Mouse (Mus musculus) naive thymus-derived CD4-positive, alpha-beta T cell, adult 5 months (primary cell): ENCODE results near the gene Cdca5. TPM values are rescaled to one million over a fixed set of nuclear protein-coding genes. Genes with fewer than 3 reads are reported as not detected.

Experiments
- polyA plus RNA-seq: library from polyadenylated mRNA; unstranded; fragments of 100-300 nt; shearing (Covaris generic); gene quantifications from one replicate; pipeline ENCODE4 v1.2.1, GENCODE M21; 2017

Cdca5 gene
- polyA plus RNA-seq, result 0.58 TPM

DNA sequence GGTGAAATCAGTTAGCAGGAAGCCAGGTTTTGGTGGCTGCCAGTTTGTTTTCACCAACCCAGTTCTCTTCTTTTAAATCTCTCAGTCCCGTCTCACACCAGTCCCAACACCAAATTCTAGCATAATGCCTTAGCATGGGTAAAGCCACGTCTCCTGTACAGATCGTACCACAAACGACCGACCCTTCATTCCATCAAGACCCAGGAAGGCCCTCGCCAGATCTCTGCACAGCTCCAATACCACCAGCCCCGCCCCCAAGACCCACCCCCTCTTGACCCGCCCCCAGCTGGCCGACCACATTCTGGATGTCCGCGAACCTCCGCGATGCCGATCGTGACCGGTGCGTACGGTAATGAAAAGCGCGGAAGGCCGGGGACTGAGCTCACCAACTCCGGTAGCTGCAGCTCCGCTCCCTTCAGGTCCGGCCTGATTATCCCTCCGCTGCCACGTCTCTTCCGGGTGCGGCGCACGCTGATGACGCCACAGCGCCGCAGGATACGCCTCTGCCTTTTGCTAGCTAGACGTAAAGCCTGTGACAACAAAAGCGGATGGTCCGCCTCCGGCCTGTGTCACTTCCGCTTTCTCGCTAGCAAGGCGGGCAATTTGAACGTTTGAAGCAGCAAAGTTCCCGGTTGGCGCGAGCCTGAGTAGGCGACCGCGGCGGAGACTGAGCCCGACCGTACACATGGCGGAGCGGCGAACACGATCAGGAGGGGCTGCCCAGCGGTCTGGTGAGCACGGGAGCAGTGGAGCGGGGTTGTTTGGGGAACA is at the start of gene Cdca5, which contains the start of gene Zfpl1:
Gene Cdca5 (plus strand): TSS at position 506 of the 771 bp plus-strand sequence.
Gene Zfpl1 (minus strand): TSS at position 479 of the 771 bp plus-strand sequence.

GRCm38 (mm10) chr19:6046294-6047153 is 38.3 kb upstream of the Cdca5 start, which contains the start of gene Syvn1:
Syvn1 (plus strand) TSS chr19:6046576.

GRCm38 (mm10) chr19:6057313-6058096 is 27.3 kb upstream of the Cdca5 start, which contains the start of the genes Mrpl49 and Fau:
Mrpl49 (minus strand) TSS chr19:6057785.
Fau (plus strand) TSS chr19:6057844.

GRCm38 (mm10) chr19:6061021-6061533 is 23.7 kb upstream of the Cdca5 start, which contains the start of gene Znhit2:
Znhit2 (plus strand) TSS chr19:6061192.

DNA sequence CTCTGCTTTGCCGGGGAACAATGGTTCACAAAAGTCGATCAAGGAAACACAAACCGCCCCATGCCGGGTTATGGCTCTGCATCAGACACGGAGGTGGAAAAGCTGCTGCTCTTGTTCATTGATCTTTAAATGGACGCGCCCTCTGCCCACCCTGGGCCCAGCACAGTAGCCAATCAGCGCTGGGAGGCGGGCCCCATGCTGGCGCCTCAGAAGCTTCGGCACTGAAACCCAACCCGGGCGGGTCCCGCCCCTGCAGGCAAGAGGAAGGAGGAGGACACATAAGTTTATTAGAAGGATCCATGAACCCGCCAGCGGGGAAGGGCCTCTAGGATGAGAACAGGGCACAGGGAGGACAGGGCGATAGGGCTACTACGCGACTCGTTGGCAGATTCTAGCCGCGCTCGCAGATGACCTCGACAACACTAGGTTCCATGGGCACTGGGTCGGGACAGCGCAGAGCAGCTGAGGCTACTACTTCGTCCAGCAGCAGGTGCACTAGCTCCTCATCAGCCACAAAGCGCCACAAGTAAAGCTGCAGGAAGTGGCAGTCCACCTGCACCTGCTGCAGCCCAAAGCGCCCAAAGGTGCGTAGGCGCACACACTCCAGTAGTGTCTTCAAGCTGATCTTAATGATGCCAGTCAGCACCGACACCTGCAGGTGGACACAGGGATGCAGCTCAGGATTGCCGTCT is 16.9 kb upstream of the Cdca5 start, which contains the start of gene Tm7sf2:
Gene Tm7sf2 (minus strand): TSS at position 650 of the 692 bp plus-strand sequence.

GRCm38 (mm10) chr19:6076564-6077393 is 8.0 kb upstream of the Cdca5 start, which contains the start of gene Vps51:
Vps51 (minus strand) TSS chr19:6077231.

GRCm38 (mm10) chr19:6079983-6080480 is 4.8 kb upstream of the Cdca5 start, which contains the start of gene Tmem262:
Tmem262 (plus strand) TSS chr19:6080033.

GRCm38 (mm10) chr19:6082156-6082555 is 2.6 kb upstream of the Cdca5 start, which contains the start of gene Gm28374:
Gm28374 (minus strand) TSS chr19:6082256.

GRCm38 (mm10) chr19:6094119-6094518 is 9.3 kb downstream of the Cdca5 start, which contains the start of gene AC131692.1:
AC131692.1 (plus strand) TSS chr19:6094419.

DNA sequence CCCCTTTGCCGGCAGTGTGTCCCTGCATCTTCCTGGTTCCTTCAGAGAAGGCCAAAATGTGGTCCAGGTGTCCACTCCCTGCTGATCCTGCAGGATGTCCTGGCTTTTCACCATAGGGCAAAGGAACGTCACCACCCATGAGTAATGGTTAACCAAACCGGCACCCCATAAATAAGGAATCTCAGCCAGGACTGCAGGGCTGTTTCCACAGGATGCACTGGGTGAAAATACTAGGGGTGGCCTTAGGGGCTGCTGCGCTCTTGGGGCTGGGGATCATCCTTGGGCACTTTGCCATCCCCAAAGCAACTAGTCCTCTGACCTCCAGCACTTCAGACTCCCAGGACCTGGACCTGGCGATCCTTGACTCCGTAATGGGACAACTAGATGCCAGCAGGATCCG is 20.8 kb downstream of the Cdca5 start, which contains the start of gene Naaladl1:
Gene Naaladl1 (plus strand): TSS at position 197 of the 400 bp plus-strand sequence.

DNA sequence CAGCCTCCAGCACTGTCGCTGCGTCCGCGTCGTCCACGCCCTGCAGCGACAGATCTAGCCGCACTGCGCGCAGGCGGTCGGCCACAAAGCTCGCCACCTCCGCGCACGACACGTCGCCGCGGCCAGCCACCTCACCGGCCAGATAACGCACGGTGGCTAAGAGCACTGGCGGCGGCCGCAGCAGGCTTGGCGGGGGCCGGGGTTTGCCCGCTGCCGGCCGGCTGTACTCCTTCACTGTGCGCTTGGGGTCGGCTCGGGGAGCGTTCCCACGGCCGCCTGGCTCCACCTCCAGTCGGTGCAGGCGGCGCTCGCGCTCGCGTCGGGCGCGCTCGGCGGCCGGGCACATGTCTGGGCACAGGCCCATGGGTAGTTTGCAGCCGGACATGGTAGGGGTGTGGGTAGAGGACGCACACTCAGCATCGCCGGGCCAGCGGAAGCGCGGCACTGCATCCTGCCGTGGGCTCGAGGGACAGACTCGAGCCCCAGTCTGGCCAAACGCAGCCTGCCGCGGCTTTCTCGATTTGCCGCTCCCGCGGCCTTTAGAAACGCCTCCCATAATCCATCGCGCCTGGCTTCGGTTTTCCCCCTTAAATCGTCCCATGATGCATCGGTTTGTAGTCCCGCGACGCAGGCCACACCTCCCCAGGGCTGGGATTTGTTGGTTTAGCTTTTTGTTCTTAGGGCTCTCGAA is 33.3 kb downstream of the Cdca5 start, which contains the start of gene Sac3d1:
Gene Sac3d1 (minus strand): TSS at position 665 of the 691 bp plus-strand sequence.

GRCm38 (mm10) chr19:6127760-6128341 is 43.1 kb downstream of the Cdca5 start, which contains the start of gene Snx15:
Snx15 (minus strand) TSS chr19:6128304.

DNA sequence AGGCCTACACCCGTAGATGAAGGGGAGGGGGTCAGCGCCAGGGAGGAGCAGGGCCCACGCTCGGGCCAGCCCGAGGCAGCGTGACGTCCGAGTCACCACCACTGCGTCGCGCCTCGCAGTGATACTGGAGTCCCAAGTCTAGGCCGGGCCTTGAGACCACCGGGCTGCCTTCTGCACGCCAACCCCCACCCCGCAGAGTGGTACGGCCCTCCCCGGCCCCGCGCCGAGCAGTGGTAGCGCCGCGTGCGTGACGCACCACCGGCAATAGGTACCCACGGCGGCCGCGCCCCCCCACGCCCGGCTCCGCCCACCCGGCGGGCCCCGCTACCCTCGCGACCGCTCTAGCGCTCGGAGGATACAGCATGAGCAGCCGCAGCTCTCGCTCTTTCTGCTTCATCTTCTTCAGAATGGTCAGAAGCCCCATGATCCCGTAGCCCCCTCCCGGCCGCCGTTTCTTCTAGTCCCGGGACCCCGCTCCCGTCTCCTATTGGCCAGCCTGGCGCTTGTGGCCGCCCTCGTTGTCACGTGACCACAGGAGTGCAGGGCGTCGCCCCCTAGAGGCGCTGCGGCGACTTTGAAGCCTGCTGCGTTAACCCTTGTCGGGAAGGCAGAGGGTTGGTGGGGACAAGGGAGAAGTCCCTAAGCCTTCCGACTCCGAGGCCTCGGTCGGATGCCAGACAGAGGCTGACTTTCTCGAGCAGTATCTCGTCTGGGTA is 56.1 kb downstream of the Cdca5 start, which contains the start of gene Batf2:
Gene Batf2 (plus strand): TSS at position 306 of the 716 bp plus-strand sequence.

GRCm38 (mm10) chr19:6141394-6141749 is 56.6 kb downstream of the Cdca5 start, which contains the start of gene Arl2:
Arl2 (minus strand) TSS chr19:6141548.

